In genomic region chr16:89822882-89823281, GRCm38 (mm10) we compare ENCODE assay signal across 28 mouse cellular contexts.
DNase-seq lines count a peak whose midpoint lies in the region; ATAC-seq lines count a peak whose summit lies in the region.
"Had no signal": no experiment of that assay in that cellular context is flagged by ENCODE, and none has a peak within 500 bp of the region (broad histone marks: within the 10 kb centered on the region; RNA-seq: fewer than 3 reads in every experiment).

No protein-coding gene starts in this region.

- no peak for DNase-seq in frontal cortex, postnatal 25 days (ENCODE audit: low spot score in 2 of 2)
- DNase-seq in cerebellum, adult 18-20 months = peak; percentile 73 to 84
- peak; percentile 82 to 83 for DNase-seq in cerebellum, postnatal 10 days
- no peak for DNase-seq in right cerebral cortex, postnatal 14 days
- DNase-seq in hindbrain, embryonic 10.5 days (ENCODE audit: low spot score) = no peak
- DNase-seq in left cerebral cortex, adult 11 months (ENCODE audit: low spot score) = no peak
- DNase-seq: adrenal gland, postnatal 10 days; gastrocnemius, adult 2 months; heart, postnatal 10 days; kidney, adult 18-20 months; kidney, postnatal 25 days; liver, embryonic 13.5 days; lung, adult 18-20 months; right cerebral cortex, adult 18-20 months; right cerebral cortex, postnatal 4 days; thymus, adult 2 months had no signal

- peaks cover 16% of the 10 kb centered on the region for H3K4me1 ChIP-seq in hindbrain, embryonic 10.5 days (replicated peaks)

- H3K27me3 ChIP-seq in hindbrain, embryonic 10.5 days (ENCODE audit: insufficient read depth, poor library complexity, severe bottlenecking) = peaks cover 34% of the 10 kb centered on the region
- H3K27me3 ChIP-seq: embryonic facial prominence, embryonic 15.5 days; Patski had no signal

- ATAC-seq in frontal cortex, adult (ENCODE audit: low TSS enrichment) = peak; percentile 72
- ATAC-seq: forebrain, embryonic 13.5 days; hindbrain, embryonic 16.5 days; lung, postnatal 0 days; midbrain, embryonic 15.5 days; Patski had no signal

- peaks cover 16% of the 10 kb centered on the region for H3K36me3 ChIP-seq in hindbrain, embryonic 10.5 days
- H3K36me3 ChIP-seq: kidney, embryonic 15.5 days; liver, embryonic 13.5 days; midbrain, embryonic 15.5 days had no signal

- WGBS in hindbrain, embryonic 10.5 days = 89% methylated on average over 6 of the region's 6 CpGs

- 0 out of 2 replicates have a peak, but pooled peaks cover 3% of the 10 kb centered on the region for H3K9me3 ChIP-seq in hindbrain, embryonic 10.5 days
- H3K9me3 ChIP-seq: embryonic facial prominence, embryonic 15.5 days; forebrain, embryonic 13.5 days; kidney, embryonic 15.5 days; liver, embryonic 13.5 days; midbrain, embryonic 15.5 days had no signal

- no peak overlapping the region for H3K27ac ChIP-seq in hindbrain, embryonic 10.5 days
- H3K27ac ChIP-seq: embryonic facial prominence, embryonic 10.5 days; embryonic facial prominence, embryonic 15.5 days; forebrain, embryonic 13.5 days; gastrocnemius, adult 2 months; heart, embryonic 13.5 days; kidney, embryonic 15.5 days; liver, embryonic 13.5 days; macrophage; midbrain, embryonic 15.5 days; stomach, postnatal 0 days had no signal

- no peak overlapping the region for H3K4me3 ChIP-seq in hindbrain, embryonic 10.5 days
- H3K4me3 ChIP-seq: embryonic facial prominence, embryonic 10.5 days; embryonic facial prominence, embryonic 15.5 days; forebrain, embryonic 13.5 days; gastrocnemius, adult 2 months; heart, embryonic 13.5 days; kidney, embryonic 15.5 days; liver, embryonic 13.5 days; midbrain, embryonic 15.5 days had no signal

Comparison
In these comparisons a context has a peak if more than half of its experiments do, and no peak if none do; other contexts are left out.
1. DNase-seq: peak in cerebellum, adult 18-20 months (2 of 2) and cerebellum, postnatal 10 days (2 of 2); none in frontal cortex, postnatal 25 days (0 of 2), right cerebral cortex, postnatal 14 days (single experiment), hindbrain, embryonic 10.5 days (single experiment) and left cerebral cortex, adult 11 months (single experiment).